Mouse (Mus musculus) thymus, postnatal 14 days (tissue): ENCODE results near the gene Mat1a.
A peak's percentile ranks its signal among the peaks of the same experiment; 100 is the strongest.

Source experiments
- DNase-seq: peaks from one replicate; pipeline ENCODE4 v3.0.0; 2021

Gene Mat1a

DNA sequence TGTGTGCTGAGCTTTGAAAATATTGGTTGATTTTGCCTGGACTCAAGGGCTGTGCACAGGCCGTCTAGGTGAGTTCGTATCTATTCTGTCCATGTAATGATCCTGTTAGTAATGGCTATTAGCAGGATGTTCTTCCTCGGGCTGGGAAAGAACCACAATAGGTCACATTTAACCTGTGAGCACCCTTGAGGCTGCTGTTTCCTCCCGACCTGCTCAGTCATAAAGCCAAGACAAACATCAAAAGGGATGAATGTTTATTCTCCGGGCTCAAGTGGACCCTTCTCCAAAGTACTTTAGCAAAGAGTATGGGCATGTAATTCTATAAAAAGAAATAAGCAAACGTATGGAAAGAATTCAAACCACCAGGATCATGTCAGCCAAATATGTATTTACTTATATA, 41.2 kb downstream of the Mat1a start:
- no peak for DNase-seq

DNA sequence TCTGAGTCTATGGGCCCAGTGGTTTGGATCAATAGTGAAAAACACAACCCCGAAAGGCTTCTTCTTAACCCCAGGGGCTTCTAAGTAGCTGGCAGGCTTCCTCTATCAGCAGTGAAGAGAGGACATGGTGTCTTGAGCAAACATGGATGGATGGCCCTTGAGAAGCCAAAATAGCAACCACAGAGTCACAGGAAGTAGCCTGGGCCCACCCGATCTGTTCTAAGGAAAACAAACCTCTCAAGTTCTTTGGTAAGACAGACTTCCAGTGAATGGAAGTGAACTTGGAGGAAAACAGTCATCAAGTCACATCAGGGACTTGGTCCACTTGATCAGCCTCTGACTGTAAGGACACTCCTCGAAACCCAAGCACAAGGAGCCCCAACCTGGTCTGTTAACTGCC, 42.1 kb downstream of the Mat1a start:
- DNase-seq, result no peak

DNA sequence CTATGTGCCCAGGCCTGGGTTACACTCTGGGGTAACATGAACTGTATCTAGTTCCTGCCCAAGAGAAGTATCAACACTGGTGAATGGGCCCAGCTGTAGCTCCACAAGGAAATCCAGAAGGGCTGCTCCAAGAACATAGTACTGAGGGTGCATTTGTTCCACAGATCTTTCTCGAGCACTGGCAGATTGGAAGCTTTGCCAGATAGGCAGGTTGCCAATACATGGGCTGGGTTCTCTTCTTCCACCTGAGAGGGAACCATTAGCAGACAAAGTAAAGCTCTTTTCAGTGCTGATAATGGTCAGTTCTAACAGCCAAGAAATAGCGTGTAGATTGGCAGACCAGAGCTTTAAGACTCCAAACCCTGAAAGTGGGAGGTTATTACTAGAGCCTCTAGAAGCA, 42.5 kb downstream of the Mat1a start:
- no peak for DNase-seq

DNA sequence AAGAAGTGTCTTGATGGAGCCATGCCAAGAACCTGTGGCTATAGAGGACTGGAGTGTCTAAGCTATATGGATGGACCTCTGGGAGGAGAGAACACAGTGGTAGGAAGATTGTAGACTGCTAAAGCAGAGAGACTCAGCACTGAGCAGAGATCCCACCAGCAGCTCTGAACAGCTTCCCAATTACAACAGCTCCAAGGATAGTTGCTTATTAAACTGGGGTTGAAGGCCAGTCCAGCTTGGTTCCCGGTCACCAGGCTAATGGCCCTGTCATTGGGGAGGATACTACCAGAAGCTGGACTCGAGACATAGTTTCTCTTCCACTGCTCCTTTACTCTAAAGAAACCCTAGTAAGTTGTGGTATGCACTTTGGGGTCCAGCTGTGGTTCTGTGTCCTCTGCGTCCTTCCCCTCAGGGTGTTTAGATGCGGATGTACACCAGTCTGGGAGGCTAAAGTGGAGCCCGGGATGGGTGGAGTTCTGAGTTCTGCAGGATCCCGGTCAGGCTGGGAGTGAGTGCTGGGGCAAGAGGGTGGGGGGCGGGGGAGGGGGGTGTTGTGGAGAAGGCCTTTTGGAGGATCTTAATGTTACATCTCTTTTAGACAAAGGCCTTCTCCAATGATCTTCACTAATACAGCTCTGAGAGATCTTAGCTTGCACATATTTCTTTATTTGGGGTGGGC, 46.5 kb downstream of the Mat1a start, which contains the start of gene Mbl1:
TSS of gene Mbl1 (plus strand) at position 239 of the 679 bp plus-strand sequence.
- DNase-seq, result no peak

DNA sequence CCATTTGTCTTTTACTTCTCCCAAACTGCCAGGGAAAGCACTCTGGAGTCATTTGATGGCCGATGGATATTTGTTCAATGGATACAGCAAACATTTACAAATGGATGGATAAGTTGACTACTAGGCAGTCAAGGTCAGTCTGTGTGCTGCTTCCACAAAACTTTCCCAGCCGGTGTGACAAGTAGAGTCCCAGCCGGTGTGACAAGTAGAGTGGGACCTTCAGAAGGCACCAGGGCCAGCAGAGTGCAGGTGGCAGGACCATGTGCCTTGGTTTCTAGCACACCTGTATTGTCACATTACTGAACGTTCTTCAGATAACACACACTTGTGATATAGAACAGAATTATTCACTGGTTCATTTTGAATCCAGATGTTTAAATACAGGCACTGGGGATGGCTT, 55.2 kb downstream of the Mat1a start:
- no peak for DNase-seq

DNA sequence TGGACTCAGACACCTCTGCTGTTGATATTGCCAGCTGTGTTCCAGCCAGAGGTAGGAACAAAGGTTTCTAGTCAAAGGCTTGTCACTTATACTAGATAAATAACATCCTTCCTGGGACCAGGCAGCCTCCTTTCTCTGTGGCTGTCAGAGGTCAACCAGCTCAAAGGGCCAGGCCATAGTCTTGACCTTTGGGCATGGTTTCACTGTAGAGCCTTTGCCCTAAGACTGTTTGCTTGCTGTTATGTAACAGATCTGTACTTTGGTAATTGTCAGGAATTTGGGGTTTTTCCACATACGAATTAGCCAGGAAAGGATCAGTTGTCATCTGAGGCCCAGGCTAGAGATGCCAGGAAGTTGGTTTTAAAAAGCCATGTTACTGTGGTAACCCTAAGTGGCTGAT, 55.9 kb downstream of the Mat1a start:
- DNase-seq, result no peak

DNA sequence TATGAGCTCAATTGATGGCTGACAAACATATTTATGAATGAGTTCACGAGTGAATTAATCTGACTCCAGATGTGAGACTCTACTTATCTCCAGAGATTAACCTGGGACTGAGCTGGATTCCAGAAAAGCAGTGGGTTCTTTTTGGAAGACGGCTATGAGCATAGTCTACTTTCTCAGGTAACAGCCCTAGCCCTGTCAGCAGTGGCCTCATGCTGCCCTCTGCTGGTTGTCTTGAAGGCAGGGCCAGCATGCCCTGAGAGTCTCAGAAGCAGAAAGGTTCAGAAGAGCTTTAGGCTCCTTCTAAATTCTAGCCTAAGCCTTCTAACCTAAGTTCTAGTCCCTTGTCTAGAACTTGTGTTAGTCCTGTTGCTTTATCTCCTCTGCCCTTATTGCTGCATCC, 57.8 kb downstream of the Mat1a start:
- peak; percentile 4 for DNase-seq

DNA sequence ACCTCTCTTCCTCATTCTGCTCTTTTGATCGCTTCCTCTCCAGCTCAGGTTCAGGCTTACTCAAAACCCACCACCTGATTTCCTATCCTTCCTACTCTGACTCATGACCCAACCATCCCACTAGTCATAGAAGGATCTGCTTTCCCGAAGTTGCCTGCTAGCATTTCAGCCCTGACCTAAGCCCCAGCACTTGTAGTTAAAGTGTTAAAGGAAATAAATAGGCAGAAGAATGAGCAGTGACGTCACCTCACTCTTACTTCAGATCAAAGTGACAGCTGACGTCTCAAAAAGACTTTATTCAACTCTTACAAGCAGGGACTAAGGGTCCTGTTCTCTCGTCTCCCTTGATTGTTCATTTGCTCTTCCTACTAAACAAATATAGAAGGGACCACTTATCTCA, 62.4 kb downstream of the Mat1a start:
- no peak for DNase-seq

DNA sequence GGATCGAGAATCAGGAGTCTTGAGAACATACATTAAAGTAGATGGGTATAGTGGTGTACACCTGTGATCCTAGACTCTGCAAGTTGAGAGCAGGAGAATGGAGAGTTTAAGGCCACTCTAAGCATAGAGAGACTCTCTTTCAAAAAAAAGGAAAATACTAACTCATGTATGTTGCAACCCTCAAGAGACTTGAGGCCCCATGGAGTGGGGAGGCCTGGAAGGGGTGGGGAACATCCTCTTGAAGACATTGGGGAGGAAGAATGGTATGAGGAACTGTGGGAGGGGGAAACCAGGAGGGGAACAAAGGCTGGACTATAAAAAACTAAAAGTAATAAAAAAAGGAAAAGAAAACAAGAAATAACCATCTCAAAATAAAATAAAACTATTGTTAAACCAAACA, 63.7 kb downstream of the Mat1a start:
- DNase-seq, result no peak

DNA sequence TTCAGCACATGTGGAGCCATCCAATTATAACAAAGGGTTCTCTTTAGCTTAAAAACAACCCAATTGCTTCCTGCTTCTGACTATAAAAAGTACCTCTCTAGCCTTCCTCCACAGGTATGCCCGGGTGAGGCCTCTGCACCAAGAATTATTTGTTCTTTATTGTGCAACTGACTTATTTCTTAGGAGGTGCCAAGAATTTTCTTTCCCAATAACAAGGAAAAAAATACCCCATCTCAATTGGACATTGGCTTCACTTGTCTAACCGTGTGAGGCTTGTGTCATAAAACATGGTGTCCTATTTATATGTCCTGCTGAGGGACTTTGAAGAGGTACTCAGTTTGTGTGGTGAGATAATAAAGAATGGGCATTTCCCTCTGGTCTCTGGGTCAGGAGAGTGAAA, 65.7 kb downstream of the Mat1a start:
- no peak for DNase-seq
